Mouse (Mus musculus) colon, adult 2 months (tissue): ENCODE measurements around the gene Gm9944. TPM values are rescaled to one million over a fixed set of nuclear protein-coding genes. Genes with fewer than 3 reads are reported as not detected.

Experiments used
- polyA plus RNA-seq: library from polyadenylated mRNA; depleted of rRNA; stranded (reverse); fragments of >200 nt; gene quantifications from 2 replicates; pipeline ENCODE4 v1.2.3, GENCODE M21; 2012; rRNA removed

Gene Gm9944
- polyA plus RNA-seq, result not detected in 2 replicates

GRCm38 (mm10) chr4:144453217-144453616, at the start of gene Gm9944:
TSS of gene Gm9944 (minus strand) at chr4:144453317.

DNA sequence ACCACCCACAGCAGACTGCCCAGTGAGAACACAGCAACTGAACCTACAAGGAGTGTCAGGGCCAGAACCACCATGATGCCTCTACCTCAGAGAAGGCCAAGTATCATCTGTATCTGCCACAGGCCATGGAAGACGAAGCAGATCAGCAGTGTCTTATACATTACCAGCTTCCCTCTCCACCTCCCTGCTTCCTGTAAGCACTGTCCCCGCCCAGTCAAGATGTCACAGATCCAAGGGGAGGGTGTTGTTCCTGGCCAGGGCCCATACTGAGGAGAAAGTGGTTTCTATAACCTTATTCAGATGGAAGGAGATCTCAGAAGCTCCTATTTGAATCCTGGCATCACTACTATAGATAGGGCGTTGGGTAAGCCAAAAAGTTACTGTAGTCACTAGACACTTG, 10.5 kb upstream of the Gm9944 start, which contains the start of gene Aadacl3:
Gene Aadacl3, minus strand, starts transcription at position 101 of the 400 bp plus-strand sequence.

DNA sequence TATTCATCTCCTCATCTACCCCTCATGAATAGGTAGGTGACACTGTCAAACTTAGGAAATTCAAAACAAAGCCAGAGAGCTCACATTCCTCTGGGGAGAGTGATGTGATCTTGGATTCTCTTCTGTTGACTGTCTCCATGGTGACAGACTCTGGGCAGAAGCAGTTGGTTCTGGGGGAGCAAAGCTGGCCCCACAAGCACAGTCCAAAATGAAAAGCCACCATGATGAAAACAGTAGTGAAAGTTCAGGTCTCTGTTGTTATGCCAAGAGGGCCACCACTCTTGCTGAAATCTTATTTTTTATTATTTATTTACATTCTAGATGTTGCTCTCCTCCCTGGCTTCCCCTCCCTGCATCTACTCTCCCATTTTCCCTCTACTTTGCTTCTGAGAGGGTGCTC, 14.4 kb downstream of the Gm9944 start, which contains the start of gene 1700012P22Rik:
Gene 1700012P22Rik, minus strand, starts transcription at position 101 of the 400 bp plus-strand sequence.

GRCm38 (mm10) chr4:144408290-144408689, 44.8 kb downstream of the Gm9944 start, which contains the start of gene Pramef12:
TSS of gene Pramef12 (minus strand) at chr4:144408464.

Other genes starting within 250 kb of the Gm9944 start
- gene C87977, start 240.0 kb downstream of the Gm9944 start, polyA plus RNA-seq, result not detected in 2 replicates
- not detected in 2 replicates for gene Pramel5, start 172.8 kb downstream of the Gm9944 start, polyA plus RNA-seq
- not detected in 2 replicates for gene Gm13128, start 123.1 kb downstream of the Gm9944 start, polyA plus RNA-seq
- gene Gm13119, start 95.4 kb downstream of the Gm9944 start, polyA plus RNA-seq, result not detected in 2 replicates
- gene Pramef20, start 75.4 kb downstream of the Gm9944 start, polyA plus RNA-seq, result not detected in 2 replicates
- not detected in 2 replicates for gene Pramef12, start 44.9 kb downstream of the Gm9944 start, polyA plus RNA-seq
- gene 1700012P22Rik, start 14.5 kb downstream of the Gm9944 start, polyA plus RNA-seq, result not detected in 2 replicates
- gene Aadacl3, start 10.4 kb upstream of the Gm9944 start, polyA plus RNA-seq, result not detected in 2 replicates
- not detected in 2 replicates for gene 9430007A20Rik, start 66.5 kb upstream of the Gm9944 start, polyA plus RNA-seq
- gene Gm13124, start 111.8 kb upstream of the Gm9944 start, polyA plus RNA-seq, result not detected in 2 replicates
- not detected in 2 replicates for gene Aadacl4, start 160.4 kb upstream of the Gm9944 start, polyA plus RNA-seq
- not detected in 2 replicates for gene Gm436, start 233.1 kb upstream of the Gm9944 start, polyA plus RNA-seq